Mouse (Mus musculus): ENCODE data around the gene Tank. TPM values are rescaled to one million over a fixed set of nuclear protein-coding genes. Genes with fewer than 3 reads are reported as not detected.

Gene Tank
- 10 to 100 TPM; 36.8 to 37.2 TPM for total RNA-seq (2021)
- long read RNA-seq, experiment 1, transcript Tank-203 (8 exons, 2,039 nt): major isoform, 6 of 16 reads
- long read RNA-seq, experiment 1, partial matches to known transcripts: 0 of 16 reads
- long read RNA-seq, experiment 1, other reads (novel, unspliced or antisense): 9 of 16 reads
- long read RNA-seq, experiment 2, transcript Tank-203 (8 exons, 2,039 nt): major isoform, 8 of 15 reads
- long read RNA-seq, experiment 2, partial matches to known transcripts: 1 of 15 reads
- long read RNA-seq, experiment 2, other reads (novel, unspliced or antisense): 6 of 15 reads

GRCm38 (mm10) chr2:61578433-61578832 lies at the start of gene Tank:
Gene Tank, plus strand, starts transcription at chr2:61578585.
- DNase-seq: peak; percentile 12

DNA sequence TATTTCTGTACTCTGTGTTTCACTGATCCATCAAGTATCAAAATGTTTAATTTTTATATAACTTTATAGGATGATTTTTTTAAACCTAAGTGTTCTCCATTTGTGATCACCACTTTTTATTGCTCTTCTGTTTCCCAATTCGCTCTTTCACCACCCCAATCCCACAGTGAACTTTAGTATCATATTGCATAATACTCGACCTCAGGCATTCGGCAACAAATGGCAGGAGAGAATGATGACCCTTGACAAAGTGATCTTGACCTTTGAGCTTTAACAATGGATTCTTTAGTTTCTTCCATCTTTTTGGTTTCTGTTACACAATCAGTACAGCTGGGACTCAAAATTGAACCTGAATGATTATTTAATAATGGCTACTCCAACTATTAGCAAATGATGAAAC lies 46.1 kb upstream of the Tank start:
- peak; percentile 2 for DNase-seq

DNA sequence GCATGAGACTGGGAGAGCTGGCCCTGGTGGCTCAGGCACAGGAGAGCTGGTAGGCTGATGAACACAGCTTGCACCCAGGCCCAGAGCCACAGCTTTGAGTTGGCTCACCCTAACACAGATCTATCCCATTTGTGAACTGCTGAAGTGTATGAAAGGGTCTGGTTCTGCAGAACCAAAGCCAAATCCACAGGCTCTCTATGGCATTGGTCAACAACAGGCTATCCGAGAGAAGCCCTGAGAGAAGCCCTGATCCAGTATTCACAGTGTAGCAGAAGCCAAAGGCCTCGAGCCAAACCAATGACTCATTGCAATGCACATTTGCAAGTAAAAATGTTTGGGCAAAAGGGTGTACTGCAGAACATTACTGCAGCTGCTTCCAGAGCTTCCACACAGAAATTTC lies 45.3 kb upstream of the Tank start:
- peak; percentile 74 for DNase-seq

GRCm38 (mm10) chr2:61536901-61537300 lies 41.5 kb upstream of the Tank start:
- no peak for DNase-seq

DNA sequence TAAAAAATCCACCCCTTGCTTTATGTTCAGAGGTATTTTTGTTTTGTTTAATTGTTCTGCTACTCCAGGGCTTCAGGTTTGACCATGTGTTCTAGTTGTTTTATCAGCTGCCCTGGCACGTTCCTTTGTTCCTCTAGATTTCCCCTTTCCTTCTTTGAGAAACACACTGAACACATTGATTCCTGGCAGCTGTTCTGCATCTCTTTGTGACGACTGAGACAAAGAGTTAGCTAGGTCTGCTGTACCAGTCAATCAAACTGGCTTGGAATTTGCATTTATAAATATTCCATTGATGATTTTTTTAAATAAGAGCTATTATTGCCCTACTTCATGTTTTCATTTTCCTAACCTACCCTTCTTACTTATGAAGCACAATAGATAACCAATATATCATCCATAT lies 39.0 kb upstream of the Tank start:
- DNase-seq: no peak

DNA sequence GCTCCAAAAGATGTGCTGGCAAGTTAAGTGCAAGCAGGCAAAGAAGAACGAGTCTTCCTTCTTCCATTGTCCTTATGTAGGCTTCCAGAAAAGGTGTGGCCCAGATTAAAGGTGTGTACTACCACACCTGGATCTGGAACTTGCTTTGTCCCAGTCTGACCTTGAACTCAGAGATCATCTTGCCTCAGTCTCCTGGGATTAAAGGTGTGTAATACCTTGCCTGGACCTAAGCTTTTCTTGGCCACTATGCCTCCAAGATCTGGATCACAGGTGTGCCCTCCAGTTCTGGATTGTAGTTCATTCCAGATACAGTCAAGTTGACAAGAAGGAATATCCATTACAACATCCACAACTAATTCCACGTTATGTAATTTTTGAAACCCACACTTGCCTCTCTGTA lies 36.0 kb upstream of the Tank start:
- DNase-seq: no peak

DNA sequence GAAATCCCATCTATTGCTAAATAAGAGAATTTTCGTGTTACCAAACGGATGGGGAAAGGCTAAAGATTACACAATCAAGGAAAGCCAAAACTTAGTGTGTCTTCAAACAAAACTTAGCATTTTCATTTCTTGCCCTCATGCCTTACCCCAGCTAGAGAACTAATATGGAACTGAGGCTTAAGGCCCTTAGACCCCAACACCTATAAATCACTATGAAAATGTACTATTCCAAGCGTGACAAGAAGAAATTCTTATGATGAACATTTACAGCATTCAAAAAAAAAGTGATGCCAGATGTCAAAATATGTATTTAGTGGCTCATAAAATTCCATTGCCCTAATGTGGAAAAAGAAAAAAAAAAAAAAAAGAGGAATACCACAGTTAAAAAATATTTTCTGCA lies 32.7 kb upstream of the Tank start:
- DNase-seq: no peak

DNA sequence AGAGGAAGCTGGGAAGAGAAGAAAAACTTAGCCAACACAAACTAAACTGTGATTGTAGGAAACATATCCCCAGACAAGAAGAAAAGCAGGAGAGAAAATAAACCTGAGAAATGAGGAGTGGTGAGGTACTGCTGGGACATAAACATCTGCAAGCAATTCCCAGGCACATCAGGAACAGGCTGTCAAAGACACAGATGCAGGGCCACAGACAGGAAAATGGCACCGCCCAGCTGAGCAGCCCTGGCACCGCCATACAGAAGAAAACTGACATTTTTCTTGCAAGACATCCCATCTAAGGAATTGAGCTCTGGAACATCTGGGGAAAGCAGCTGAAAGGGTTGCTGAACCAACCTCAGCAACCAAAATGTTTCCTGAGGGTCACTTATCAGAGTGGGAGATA lies 30.4 kb upstream of the Tank start:
- no peak for DNase-seq

GRCm38 (mm10) chr2:61551680-61552079 lies 26.7 kb upstream of the Tank start:
- DNase-seq: no peak

DNA sequence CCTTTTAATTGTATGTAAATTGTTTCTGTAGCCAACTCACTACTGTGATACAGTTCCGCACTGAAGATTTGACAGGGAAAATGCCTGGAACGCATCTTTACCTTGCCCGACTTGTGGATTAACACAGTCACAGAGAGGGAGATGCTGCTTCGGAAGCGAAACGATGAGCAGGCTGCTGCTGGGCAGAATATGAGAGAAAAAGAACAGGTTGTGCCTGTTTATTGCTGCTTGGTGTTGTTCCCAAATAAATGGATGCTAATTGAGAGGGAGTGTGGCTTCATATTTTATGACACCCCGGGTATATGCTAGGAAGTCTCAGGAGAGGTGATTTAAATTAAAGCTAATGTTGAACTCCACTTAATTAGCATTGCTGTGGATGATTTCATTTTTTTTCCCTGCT lies 23.0 kb upstream of the Tank start:
- DNase-seq: no peak

DNA sequence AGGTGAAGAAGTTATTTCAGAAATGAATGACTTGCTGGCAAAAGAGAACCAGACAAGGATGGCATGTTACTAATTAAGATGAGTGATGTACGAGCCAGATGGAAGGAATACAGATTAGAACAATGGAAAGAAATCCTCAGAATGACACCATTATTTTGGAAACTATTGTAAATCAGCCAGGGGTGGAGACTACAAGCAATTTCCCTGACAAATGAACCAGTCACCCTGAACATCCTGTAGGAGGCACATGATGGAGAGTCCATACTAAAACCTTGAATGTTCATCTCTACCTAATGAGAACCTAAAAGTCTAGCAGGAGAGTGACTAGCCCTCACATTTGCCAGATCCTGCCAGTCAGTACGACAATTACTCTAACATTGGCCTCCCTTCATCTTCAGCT lies 22.6 kb upstream of the Tank start:
- DNase-seq: no peak

GRCm38 (mm10) chr2:61556639-61557038 lies 21.7 kb upstream of the Tank start:
- DNase-seq: peak; percentile 36

DNA sequence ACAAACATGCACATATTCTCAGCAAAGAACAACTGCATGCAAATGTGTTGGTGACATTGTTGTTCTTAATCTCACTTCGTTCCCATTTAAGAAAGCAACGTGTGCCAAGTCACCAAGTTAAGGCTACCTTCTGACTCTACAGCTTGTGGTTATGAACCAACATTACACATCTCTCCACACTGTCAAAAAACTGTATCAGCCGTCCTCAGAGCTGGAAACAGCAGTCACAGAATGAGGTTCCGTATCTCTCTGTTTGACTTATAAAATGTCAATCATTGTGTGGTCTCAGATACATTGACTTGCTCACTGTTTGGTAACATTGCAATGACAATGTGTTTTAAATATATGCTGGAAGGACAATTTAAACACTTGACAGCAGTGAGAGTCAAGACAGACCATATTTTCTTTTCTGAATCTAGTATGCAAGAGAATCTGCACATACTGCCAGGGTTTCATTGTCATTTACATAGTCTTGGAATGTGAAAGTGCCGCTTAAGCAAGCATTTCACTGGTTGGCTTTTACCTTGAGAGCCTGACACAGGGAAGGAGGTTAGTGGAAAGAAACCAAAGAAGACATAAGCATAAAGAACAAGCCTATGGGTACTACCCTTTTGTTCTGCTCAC lies 20.4 kb upstream of the Tank start:
- no peak for DNase-seq

- DNase-seq: no peak
These were observed 17.3 kb upstream of the Tank start for GRCm38 (mm10) chr2:61561058-61561457.

DNA sequence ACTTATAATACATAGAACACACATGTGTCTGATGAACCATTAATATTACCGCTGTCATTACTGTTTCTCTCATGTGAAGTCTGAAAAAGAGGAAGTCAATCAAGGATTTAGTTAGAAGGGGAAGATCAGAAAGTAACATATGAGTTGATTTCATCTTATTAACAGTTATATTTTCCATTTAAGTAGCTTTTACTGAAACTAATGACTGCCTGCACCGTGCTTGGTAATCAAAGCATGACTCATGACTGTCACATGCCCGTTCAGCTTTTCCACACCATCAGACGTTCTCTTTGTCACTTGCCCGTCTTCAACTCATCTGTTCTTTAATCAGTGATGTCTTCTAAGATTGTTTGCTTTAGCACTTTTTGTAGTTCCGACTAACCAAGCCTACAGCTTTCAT lies 15.2 kb upstream of the Tank start:
- no peak for DNase-seq

GRCm38 (mm10) chr2:61567045-61567783 lies 11.2 kb upstream of the Tank start:
- no peak for DNase-seq

- no peak for DNase-seq
These were observed 9.2 kb upstream of the Tank start for GRCm38 (mm10) chr2:61569181-61569580.

- DNase-seq: no peak
These were observed 6.9 kb upstream of the Tank start for GRCm38 (mm10) chr2:61571343-61571955.

GRCm38 (mm10) chr2:61576497-61576896 lies 1.9 kb upstream of the Tank start:
- DNase-seq: no peak

DNA sequence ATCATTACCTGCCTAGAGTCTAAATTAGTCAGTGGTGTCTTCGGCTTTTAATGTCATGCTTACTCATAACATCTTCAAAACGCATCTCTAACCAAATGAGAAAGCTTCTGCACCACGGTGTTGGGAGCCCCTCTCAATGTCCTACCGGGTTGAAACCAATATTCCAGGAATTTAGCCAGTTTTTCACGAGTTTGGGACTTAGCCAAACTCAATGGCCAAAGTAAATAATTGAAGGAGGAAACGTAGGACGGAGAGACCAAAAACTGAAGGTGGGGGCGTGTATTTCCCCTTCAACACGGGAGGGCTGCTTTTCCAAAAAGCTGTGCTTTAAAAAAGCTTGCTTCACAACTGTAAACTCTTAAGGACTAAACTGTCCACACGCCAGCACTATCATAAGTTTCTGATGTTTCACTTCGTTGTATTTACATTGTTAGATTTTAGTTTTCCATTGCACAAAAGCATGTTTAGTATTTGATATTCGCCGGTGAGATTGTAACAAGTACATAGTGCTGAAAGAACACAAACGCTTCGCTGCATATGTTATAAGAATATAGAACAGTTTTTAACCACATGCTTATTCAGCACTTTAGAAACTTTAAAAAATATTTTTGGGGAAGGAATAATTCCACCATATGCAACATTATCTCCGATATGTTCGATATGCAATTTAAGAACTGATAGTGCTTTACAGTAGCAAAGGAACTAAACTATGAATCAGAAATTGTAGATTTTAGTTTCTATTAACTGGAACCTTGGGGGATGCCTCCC lies 1.3 kb upstream of the Tank start:
- DNase-seq: peak; percentile 24

- peak; percentile 25 for DNase-seq
These were observed 706 bp upstream of the Tank start for GRCm38 (mm10) chr2:61577696-61578062.

DNA sequence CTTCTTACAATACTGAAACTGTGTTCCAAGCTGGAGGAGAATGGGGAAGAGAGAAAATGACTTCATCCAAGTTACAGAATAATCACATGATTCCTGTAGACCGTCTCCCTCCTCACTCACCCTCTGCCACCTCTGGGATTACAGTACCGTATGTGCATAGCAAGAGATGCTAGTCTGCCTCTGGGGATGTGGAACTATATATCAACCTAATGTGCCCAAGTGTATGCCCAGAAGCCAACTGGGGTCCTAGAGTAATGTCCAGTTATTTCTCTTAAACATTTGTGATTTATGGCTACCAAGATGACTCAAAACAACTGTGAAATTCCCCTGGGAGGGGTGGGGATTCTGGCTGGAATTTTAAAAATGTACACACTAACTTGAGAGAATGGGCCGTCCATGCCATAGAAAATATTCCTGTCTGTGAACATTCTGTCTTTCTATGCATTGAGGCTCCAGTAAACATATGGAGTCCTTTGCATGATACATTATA lies 1.2 kb downstream of the Tank start:
- DNase-seq: no peak
